Mouse (Mus musculus) liver, embryonic 14.5 days (tissue): ENCODE data around the gene Trp53bp2.

ENCODE experiments used
- CTCF ChIP-seq: IDR thresholded peaks from 2 replicates; pipeline ENCODE4 v1.5.1; 2016; ENCODE audit warnings: antibody characterized with exemption, low read depth, control low read depth
- EP300 ChIP-seq: IDR thresholded peaks from 2 replicates; pipeline ENCODE4 v1.6.1; 2016; ENCODE audit warnings: antibody characterized with exemption, low read depth

DNA sequence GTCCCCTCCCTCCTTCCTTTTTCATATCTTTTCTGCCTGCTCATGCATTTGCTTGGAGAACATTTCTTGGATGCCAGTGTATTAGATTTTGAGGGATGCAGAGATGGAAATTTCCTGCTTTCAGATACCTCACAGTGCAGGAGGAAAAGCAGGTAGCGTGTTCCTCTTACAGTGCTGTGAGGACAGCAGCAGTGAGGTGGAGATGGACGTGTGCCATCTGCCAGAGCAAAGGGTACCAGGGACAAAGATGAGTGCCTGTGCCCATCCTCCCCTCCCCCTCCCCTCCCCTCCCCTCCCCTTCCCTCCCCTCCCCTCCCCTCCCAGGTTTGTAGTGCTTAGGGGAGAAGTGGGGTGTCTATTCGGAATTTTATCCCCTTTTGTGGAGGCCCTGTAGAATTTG, 20.9 kb downstream of the Trp53bp2 start:
- TF ChIP-seq EP300 (no peak), CTCF (no peak)
